Mouse (Mus musculus): ENCODE measurements around the gene Crygs. TPM values are rescaled to one million over a fixed set of nuclear protein-coding genes. Genes with fewer than 3 reads are reported as not detected.

Gene Crygs
- not detected for total RNA-seq (2023)

GRCm38 (mm10) chr16:22811477-22811876 is at the start of gene Crygs:
TSS of gene Crygs (minus strand) at chr16:22811577.

DNA sequence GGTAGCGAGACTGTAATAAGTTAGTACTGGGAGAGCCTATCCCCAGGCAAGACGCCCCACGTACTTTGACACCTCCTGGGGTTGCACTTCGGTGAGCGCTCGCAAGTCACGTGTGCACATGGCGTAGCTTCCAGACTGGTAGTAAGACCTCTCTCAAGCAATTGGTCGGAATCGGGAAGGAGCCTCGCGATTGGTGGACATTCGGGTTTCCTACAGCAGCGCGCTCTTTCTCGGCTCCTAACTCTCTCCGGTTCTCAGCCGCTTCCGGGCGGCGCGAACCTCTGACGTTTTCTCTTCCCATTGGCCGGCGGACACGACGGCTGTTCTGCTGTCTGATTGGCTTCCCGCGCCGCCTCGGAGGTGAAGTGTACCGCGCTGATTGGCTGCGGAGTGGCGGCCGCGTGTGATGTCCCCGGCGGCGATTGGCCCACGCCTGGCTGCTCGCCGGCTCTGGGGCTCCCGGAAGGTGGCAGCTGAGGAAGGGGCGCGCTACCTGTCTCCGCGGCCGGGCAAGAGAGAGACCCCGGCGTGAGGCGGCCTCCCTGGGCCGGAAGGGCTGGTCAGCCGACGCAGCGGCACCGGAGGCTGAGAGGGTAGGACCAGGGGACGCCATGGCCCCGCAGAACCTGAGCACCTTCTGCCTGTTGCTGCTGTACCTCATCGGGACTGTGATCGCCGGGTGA is 46.2 kb upstream of the Crygs start, which contains the start of the genes Tbccd1 and Dnajb11:
Gene Tbccd1, minus strand, starts transcription at position 239 of the 683 bp plus-strand sequence.
Gene Dnajb11, plus strand, starts transcription at position 415 of the 683 bp plus-strand sequence.

Other genes with a start within 250 kb of the Crygs start
- 0.83 TPM for gene Dgkg, start 154.4 kb downstream of the Crygs start, total RNA-seq (2023)
- gene Tbccd1, start 46.1 kb upstream of the Crygs start, total RNA-seq (2023), result 15.9 TPM
- gene Dnajb11, start 46.3 kb upstream of the Crygs start, total RNA-seq (2023), result 47.6 TPM
- not detected for gene Ahsg, start 79.7 kb upstream of the Crygs start, total RNA-seq (2023)
- gene Fetub, start 106.8 kb upstream of the Crygs start, total RNA-seq (2023), result not detected
- gene Hrg, start 139.5 kb upstream of the Crygs start, total RNA-seq (2023), result not detected
- not detected for gene Kng2, start 217.9 kb upstream of the Crygs start, total RNA-seq (2023)
- gene Kng1, start 246.3 kb upstream of the Crygs start, total RNA-seq (2023), result not detected

Data from CD8-positive naive resting alpha-beta T cell, adult 57 days (primary cell).